Mouse (Mus musculus): Measurements from ENCODE around the gene Folr1.

GRCm38 (mm10) chr7:101820295-101821030 lies 50.1 kb downstream of the Folr1 start:
- TF ChIP-seq CTCF (conservative IDR thresholded peaks at IDR 0.05; ENCODE audit: low read length) (no peak), POU5F1 (IDR thresholded peaks at IDR 0.05; ENCODE audit: borderline replicate concordance, low read length) (no peak), NANOG (IDR thresholded peaks at IDR 0.05; ENCODE audit: borderline replicate concordance, low read length) (no peak)

All from E14TG2a.4 (cell line).